Mouse (Mus musculus) olfactory bulb, adult 2 months (tissue): ENCODE data around the gene Mov10l1.

Source experiments
- CTCF ChIP-seq: fragments of 200-500 bp; IDR thresholded peaks from 2 replicates; pipeline ENCODE4 v1.5.1; 2012; ENCODE audit warnings: low read depth, mild to moderate bottlenecking, low read length, moderate library complexity; ENCODE audit not compliant: insufficient read depth
- POLR2A ChIP-seq: fragments of 200-500 bp; IDR thresholded peaks from 2 replicates; pipeline ENCODE4 v1.6.1; 2012; ENCODE audit warnings: mild to moderate bottlenecking, low read depth, low read length, moderate library complexity; ENCODE audit not compliant: insufficient read depth

DNA sequence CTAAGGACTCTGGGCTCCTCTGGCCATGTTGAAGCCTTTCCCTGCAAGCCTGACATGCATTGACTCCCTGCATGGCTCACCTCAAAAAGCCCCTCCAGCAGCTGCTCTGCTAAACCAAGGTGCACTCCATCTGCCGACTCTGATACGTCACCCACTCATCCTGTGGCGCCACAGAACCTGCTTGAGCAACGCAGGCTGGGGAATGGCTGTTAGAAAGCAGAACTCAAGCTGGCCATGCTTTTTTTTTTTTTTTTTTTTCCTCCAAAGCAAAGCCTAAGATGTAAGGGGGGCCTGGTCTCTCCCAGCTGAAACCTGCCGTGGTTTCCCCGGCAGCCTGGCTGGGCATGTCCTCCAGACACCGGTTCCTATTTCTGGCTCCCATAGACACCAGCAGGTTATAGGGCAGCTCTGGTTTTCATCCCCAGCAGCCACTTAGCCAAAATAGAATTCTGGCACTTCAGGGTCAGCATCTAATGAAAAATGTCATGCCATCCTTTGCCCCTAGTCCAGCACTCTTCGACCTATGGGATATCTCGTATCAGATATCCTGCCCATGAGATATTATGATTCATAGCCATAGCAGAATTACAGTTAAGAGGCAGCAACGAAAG, 91.4 kb downstream of the Mov10l1 start:
- TF ChIP-seq CTCF (no peak), POLR2A (no peak)
